Comparison of ENCODE assay signal across 20 mouse cellular contexts in genomic region chr7:27655545-27655944, GRCm38 (mm10). TPM values are rescaled to one million over a fixed set of nuclear protein-coding genes. Genes with fewer than 3 reads are reported as not detected.
DNase-seq lines count a peak whose midpoint lies in the region; ATAC-seq and TF ChIP-seq lines count a peak whose summit lies in the region.
"Had no signal": no experiment of that assay in that cellular context is flagged by ENCODE, and none has a peak within 500 bp of the region (broad histone marks: within the 10 kb centered on the region; RNA-seq: fewer than 3 reads in every experiment).

No protein-coding gene starts in this region.

- H3K4me1 ChIP-seq in cerebellum, adult 2 months (ENCODE audit: control insufficient read depth, insufficient read depth, low read length): peaks cover 27% of the 10 kb centered on the region

- TF ChIP-seq CTCF in cerebellum, adult 2 months (IDR thresholded peaks at IDR 0.05; ENCODE audit: borderline replicate concordance, insufficient read depth, low read depth, low read length): no peak

- peak overlapping the region; percentile 54; the same call in 1 of the 2 replicates for H3K27ac ChIP-seq in cerebellum, adult 2 months (ENCODE audit: insufficient read depth, low read length)
- H3K27ac ChIP-seq: limb, embryonic 13.5 days; stomach, embryonic 15.5 days had no signal

- H3K4me3 ChIP-seq in cerebellum, adult 2 months (replicated peaks; ENCODE audit: insufficient read depth, low read depth, low read length): peak overlapping the region; percentile 91
- H3K4me3 ChIP-seq: limb, embryonic 13.5 days; stomach, embryonic 15.5 days had no signal

- peak; percentile 42 for ATAC-seq in frontal cortex, adult (ENCODE audit: low TSS enrichment)
- ATAC-seq: activated CD4-positive, CD25-positive, alpha-beta regulatory T cell, adult 4 months; liver, postnatal 0 days had no signal

- 43% methylated on average over 11 of the region's 11 CpGs for WGBS in cerebellum, adult 2 months

- no peaks in the 10 kb centered on the region for H3K27me3 ChIP-seq in cerebellum, adult 2 months (ENCODE audit: control insufficient read depth, insufficient read depth, low read length)

- intact Hi-C loops in left cerebral cortex, postnatal 10 days (cut with DNase I): no loop called here
- intact Hi-C loops in left cerebral cortex, postnatal 25 days (cut with DNase I): loop anchor here (2.0 kb wide), 3 partner anchors 17 to 63 kb away; no protein-coding TSS in a partner anchor
- intact Hi-C loops in gastrocnemius, postnatal 14 days (cut with DNase I; ENCODE audit: low total_unique reads): loop anchor here (5.0 kb wide), 1 partner anchor 72 kb away; no protein-coding TSS in a partner anchor

- no peak for TF ChIP-seq POLR2A in cerebellum, adult 2 months (IDR thresholded peaks at IDR 0.05; ENCODE audit: borderline replicate concordance, insufficient read depth, low read length)

- peak in 1 of 2 experiments; percentile 47 for DNase-seq in cerebellum, adult 2 months
- no peak for DNase-seq in cerebellum, adult 9-11 months
- peak; percentile 55 for DNase-seq in left cerebral cortex, adult 11 months (ENCODE audit: low spot score)
- no peak for DNase-seq in left cerebral cortex, postnatal 10 days (ENCODE audit: extremely low spot score in 1 of 2, low spot score in 2 of 2)
- DNase-seq in left cerebral cortex, postnatal 25 days (ENCODE audit: low spot score in 2 of 2): peak; percentile 60 to 88
- DNase-seq in heart, adult 11 months: no peak
- no peak for DNase-seq in gastrocnemius, postnatal 14 days
- DNase-seq: adrenal gland, postnatal 36 days; kidney, adult 8-10 months; liver, postnatal 0 days; lung, postnatal 4 days; thymus, postnatal 14 days had no signal

RNA-seq across cellular contexts. Expression of gene Ttc9b, which starts 1.8 kb away (rescaled TPM):
- polyA plus RNA-seq in cerebellum, adult 2 months (2012; rRNA removed): 62.2 and 67.5 TPM in 2 replicates
- total RNA-seq in left cerebral cortex, postnatal 10 days (2021): 100 to 1,000 TPM; 139 to 145 TPM
- total RNA-seq in left cerebral cortex, postnatal 25 days (2021): 100 to 1,000 TPM; 137 to 140 TPM
- not detected for total RNA-seq in gastrocnemius, postnatal 14 days (2021)
- total RNA-seq: CH12.LX; gastrocnemius, adult 18-20 months; hematopoietic stem cell, adult 5-6 weeks; neutrophil, adult 5-6 weeks had no signal
- polyA plus RNA-seq: activated CD4-positive, CD25-positive, alpha-beta regulatory T cell, adult 4 months; liver, postnatal 0 days had no signal

RNA-seq across cellular contexts. Expression of gene Map3k10, which starts 18.9 kb away (rescaled TPM):
- polyA plus RNA-seq in cerebellum, adult 2 months (2012; rRNA removed): 96.7 and 99.4 TPM in 2 replicates
- total RNA-seq in left cerebral cortex, postnatal 10 days (2021): 100 to 1,000 TPM; 220 to 227 TPM
- total RNA-seq in left cerebral cortex, postnatal 25 days (2021): 100 to 1,000 TPM; 225 to 229 TPM
- total RNA-seq in gastrocnemius, postnatal 14 days (2021): 10 to 100 TPM; 15.9 to 16.6 TPM

RNA-seq across cellular contexts. Expression of gene Zfp607b, which starts 33.6 kb away (rescaled TPM):
- polyA plus RNA-seq in cerebellum, adult 2 months (2012; rRNA removed): 4.3 and 4.6 TPM in 2 replicates
- total RNA-seq in left cerebral cortex, postnatal 10 days (2021): 1 to 10 TPM; 8.3 to 9.8 TPM
- 10 to 100 TPM in 1 of 2 experiments, 1 to 10 TPM in 1; 9.4 to 10.5 TPM for total RNA-seq in left cerebral cortex, postnatal 25 days (2021)
- total RNA-seq in gastrocnemius, postnatal 14 days (2021): 1 to 10 TPM in 1 of 2 experiments, under 1 TPM in 1; 0.84 to 1.2 TPM

Comparison
In these comparisons a context has a peak if more than half of its experiments do, and no peak if none do; other contexts are left out.
1. DNase-seq: peak in left cerebral cortex, adult 11 months (single experiment) and left cerebral cortex, postnatal 25 days (2 of 2); none in cerebellum, adult 9-11 months (single experiment), left cerebral cortex, postnatal 10 days (0 of 2), heart, adult 11 months (single experiment) and gastrocnemius, postnatal 14 days (single experiment).
2. RNA of gene Ttc9b, which starts 1.8 kb away (total RNA-seq): 139 to 145 TPM in left cerebral cortex, postnatal 10 days and 137 to 140 TPM in left cerebral cortex, postnatal 25 days; not detected in gastrocnemius, postnatal 14 days; every median in the first group is over 100 times any median in the second.
3. RNA of gene Map3k10, which starts 18.9 kb away (total RNA-seq): 225 to 229 TPM in left cerebral cortex, postnatal 25 days and 220 to 227 TPM in left cerebral cortex, postnatal 10 days; 15.9 to 16.6 TPM in gastrocnemius, postnatal 14 days; every median in the first group is over 10 times any median in the second.
4. RNA of gene Zfp607b, which starts 33.6 kb away (total RNA-seq): 9.4 to 10.5 TPM in left cerebral cortex, postnatal 25 days and 8.3 to 9.8 TPM in left cerebral cortex, postnatal 10 days; 0.84 to 1.2 TPM in gastrocnemius, postnatal 14 days; every median in the first group is over 4 times any median in the second.